Mouse (Mus musculus): ENCODE measurements at regions not wholly inside any gene's neighbourhood (a gene's known extent, or its start where the extent isn't known, plus 50 kb on each side); places are given as distances from the start of the nearest gene placed in this dataset.

- H3K9me3 ChIP-seq (ENCODE audit: low read length) = no peaks in the 10 kb centered on the region
- DNase-seq (ENCODE audit: low spot score) (no peak), ATAC-seq (ENCODE audit: low FRiP score) (no peak)
- WGBS = 39% methylated on average over 4 of the region's 4 CpGs
- H3K27me3 ChIP-seq (ENCODE audit: insufficient read depth, low read length) = no peaks in the 10 kb centered on the region
- no peaks in the 10 kb centered on the region for H3K36me3 ChIP-seq (ENCODE audit: insufficient read depth, low read length)
- H3K27ac ChIP-seq (ENCODE audit: low read depth, low read length) = no peak overlapping the region
- no peak overlapping the region for H3K9ac ChIP-seq (replicated peaks; ENCODE audit: low read length, poor library complexity, severe bottlenecking)
- no peaks in the 10 kb centered on the region for H3K4me1 ChIP-seq (ENCODE audit: insufficient read depth, low read length)
- no peak overlapping the region for H3K4me2 ChIP-seq (ENCODE audit: low read depth, low read length, poor library complexity, severe bottlenecking)
- no peak overlapping the region for H3K4me3 ChIP-seq (ENCODE audit: low read depth, low read length)
- TF ChIP-seq CTCF (IDR thresholded peaks at IDR 0.05) = no peak
Measured at GRCm38 (mm10) chr13:118259606-118260005, 126.8 kb upstream of the B430218F22Rik start.

DNA sequence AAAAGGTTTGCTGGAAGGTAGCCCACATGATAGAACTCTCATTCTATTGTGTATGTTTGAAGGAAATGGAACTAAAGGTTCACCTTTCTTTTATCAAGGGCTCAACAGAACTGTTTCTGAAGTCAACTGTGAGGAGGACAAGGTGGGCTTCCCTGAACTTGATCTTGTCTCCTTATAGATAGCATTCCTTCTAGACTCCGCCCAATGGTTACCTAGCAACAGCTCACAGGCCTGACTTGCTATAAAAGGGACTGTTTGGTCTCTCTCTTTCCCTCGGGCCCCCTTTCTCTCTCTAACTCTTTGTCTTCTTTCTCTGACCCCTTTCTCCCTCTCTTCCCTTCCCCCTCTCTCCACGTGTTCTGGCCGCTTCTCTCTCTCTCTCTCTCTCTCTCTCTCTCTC, 123.5 kb upstream of the B430218F22Rik start:
- Histone ChIP-seq H3K4me3 (ENCODE audit: low read depth, low read length) (no peak overlapping the region), H3K4me2 (ENCODE audit: low read depth, low read length, poor library complexity, severe bottlenecking) (no peak overlapping the region), H3K27ac (ENCODE audit: low read depth, low read length) (no peak overlapping the region), H3K27me3 (ENCODE audit: insufficient read depth, low read length) (no peaks in the 10 kb centered on the region), H3K4me1 (ENCODE audit: insufficient read depth, low read length) (no peaks in the 10 kb centered on the region), H3K9me3 (ENCODE audit: low read length) (no peaks in the 10 kb centered on the region), H3K9ac (replicated peaks; ENCODE audit: low read length, poor library complexity, severe bottlenecking) (no peak overlapping the region), H3K36me3 (ENCODE audit: insufficient read depth, low read length) (no peaks in the 10 kb centered on the region)
- TF ChIP-seq CTCF (IDR thresholded peaks at IDR 0.05) = no peak
- DNase-seq (ENCODE audit: low spot score) (no peak), ATAC-seq (ENCODE audit: low FRiP score) (no peak)
- 45% methylated on average over 4 of the region's 4 CpGs for WGBS

DNA sequence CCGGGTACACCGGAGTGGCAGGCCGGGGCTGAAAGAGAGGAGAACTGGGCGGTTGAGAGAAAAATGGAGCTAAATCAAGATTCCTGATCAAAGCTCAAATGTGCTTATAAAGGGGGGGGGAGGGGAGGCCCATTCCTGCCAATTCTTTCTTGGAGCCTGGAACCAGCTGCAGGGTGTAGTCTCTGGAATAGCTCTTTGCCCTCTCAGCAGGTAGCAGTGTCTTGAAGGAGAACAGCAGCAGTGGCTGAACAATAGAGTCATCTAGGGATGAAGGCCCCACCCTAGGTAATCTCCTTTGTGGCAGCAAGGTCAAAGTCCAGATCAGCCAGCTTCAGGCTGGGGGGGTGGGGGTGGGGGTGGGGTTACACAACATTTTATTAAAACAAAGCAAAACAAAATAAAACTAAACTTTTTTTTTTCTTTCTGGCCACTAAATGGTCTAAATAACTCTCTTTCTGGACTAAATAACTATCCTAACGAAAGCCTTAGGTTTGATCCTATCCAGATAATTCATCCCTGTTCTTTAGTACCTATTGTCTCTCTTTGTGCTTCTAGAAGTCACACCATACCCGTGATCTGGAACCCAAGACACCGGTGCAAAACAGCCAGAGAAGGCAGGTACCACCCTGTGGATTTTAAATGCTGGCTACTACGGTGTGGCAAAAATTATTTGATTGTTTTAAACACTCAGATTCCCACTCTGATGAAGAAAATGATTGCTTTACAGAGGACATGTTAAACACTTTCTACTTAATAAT, 120.5 kb upstream of the B430218F22Rik start:
- TF ChIP-seq CTCF (IDR thresholded peaks at IDR 0.05) = no peak
- 72% methylated on average over 8 of the region's 8 CpGs for WGBS
- ATAC-seq (ENCODE audit: low FRiP score) = no peak

GRCm38 (mm10) chr13:118272904-118273303, 113.5 kb upstream of the B430218F22Rik start:
- no peaks in the 10 kb centered on the region for H3K36me3 ChIP-seq (ENCODE audit: insufficient read depth, low read length)
- no peak overlapping the region for H3K4me2 ChIP-seq (ENCODE audit: low read depth, low read length, poor library complexity, severe bottlenecking)
- H3K27me3 ChIP-seq (ENCODE audit: insufficient read depth, low read length) = no peaks in the 10 kb centered on the region
- H3K4me1 ChIP-seq (ENCODE audit: insufficient read depth, low read length) = no peaks in the 10 kb centered on the region
- ATAC-seq (ENCODE audit: low FRiP score) = no peak
- 75% methylated on average over 4 of the region's 4 CpGs for WGBS
- no peak overlapping the region for H3K27ac ChIP-seq (ENCODE audit: low read depth, low read length)
- no peaks in the 10 kb centered on the region for H3K9me3 ChIP-seq (ENCODE audit: low read length)
- TF ChIP-seq CTCF (IDR thresholded peaks at IDR 0.05) = no peak
- no peak overlapping the region for H3K9ac ChIP-seq (replicated peaks; ENCODE audit: low read length, poor library complexity, severe bottlenecking)
- no peak overlapping the region for H3K4me3 ChIP-seq (ENCODE audit: low read depth, low read length)
- DNase-seq (ENCODE audit: low spot score) = no peak

More for the DNA sequence above, 120.5 kb upstream of the B430218F22Rik start:
- H3K4me3 ChIP-seq (ENCODE audit: low read depth, low read length) = no peak overlapping the region
- H3K4me1 ChIP-seq (ENCODE audit: insufficient read depth, low read length) = no peaks in the 10 kb centered on the region
- no peaks in the 10 kb centered on the region for H3K36me3 ChIP-seq (ENCODE audit: insufficient read depth, low read length)
- H3K9ac ChIP-seq (replicated peaks; ENCODE audit: low read length, poor library complexity, severe bottlenecking) = no peak overlapping the region
- DNase-seq (ENCODE audit: low spot score) = no peak
- H3K27me3 ChIP-seq (ENCODE audit: insufficient read depth, low read length) = no peaks in the 10 kb centered on the region
- H3K9me3 ChIP-seq (ENCODE audit: low read length) = no peaks in the 10 kb centered on the region
- no peak overlapping the region for H3K27ac ChIP-seq (ENCODE audit: low read depth, low read length)
- H3K4me2 ChIP-seq (ENCODE audit: low read depth, low read length, poor library complexity, severe bottlenecking) = no peak overlapping the region

GRCm38 (mm10) chr13:118280956-118281355, 105.5 kb upstream of the B430218F22Rik start:
- Histone ChIP-seq H3K36me3 (ENCODE audit: insufficient read depth, low read length) (no peaks in the 10 kb centered on the region), H3K4me3 (ENCODE audit: low read depth, low read length) (no peak overlapping the region), H3K27me3 (ENCODE audit: insufficient read depth, low read length) (no peaks in the 10 kb centered on the region), H3K9ac (replicated peaks; ENCODE audit: low read length, poor library complexity, severe bottlenecking) (no peak overlapping the region), H3K9me3 (ENCODE audit: low read length) (no peaks in the 10 kb centered on the region), H3K4me1 (ENCODE audit: insufficient read depth, low read length) (no peaks in the 10 kb centered on the region), H3K4me2 (ENCODE audit: low read depth, low read length, poor library complexity, severe bottlenecking) (no peak overlapping the region), H3K27ac (ENCODE audit: low read depth, low read length) (no peak overlapping the region)
- ATAC-seq (ENCODE audit: low FRiP score) (no peak), DNase-seq (ENCODE audit: low spot score) (no peak)
- 84% methylated on average over 2 of the region's 2 CpGs for WGBS
- no peak for TF ChIP-seq CTCF (IDR thresholded peaks at IDR 0.05)

- H3K27me3 ChIP-seq (ENCODE audit: insufficient read depth, low read length) = no peaks in the 10 kb centered on the region
- no peaks in the 10 kb centered on the region for H3K36me3 ChIP-seq (ENCODE audit: insufficient read depth, low read length)
- H3K4me3 ChIP-seq (ENCODE audit: low read depth, low read length) = no peak overlapping the region
- H3K4me1 ChIP-seq (ENCODE audit: insufficient read depth, low read length) = no peaks in the 10 kb centered on the region
- H3K9ac ChIP-seq (replicated peaks; ENCODE audit: low read length, poor library complexity, severe bottlenecking) = no peak overlapping the region
- no peaks in the 10 kb centered on the region for H3K9me3 ChIP-seq (ENCODE audit: low read length)
- no peak overlapping the region for H3K4me2 ChIP-seq (ENCODE audit: low read depth, low read length, poor library complexity, severe bottlenecking)
- DNase-seq (ENCODE audit: low spot score) = no peak
- ATAC-seq (ENCODE audit: low FRiP score) = no peak
- 93% methylated on average over 1 of the region's 1 CpGs for WGBS
- no peak overlapping the region for H3K27ac ChIP-seq (ENCODE audit: low read depth, low read length)
- no peak for TF ChIP-seq CTCF (IDR thresholded peaks at IDR 0.05)
Measured at GRCm38 (mm10) chr13:118293728-118294127, 92.7 kb upstream of the B430218F22Rik start.

Data from midbrain, postnatal 0 days (tissue).